Mouse (Mus musculus): ENCODE results near the gene Diaph3.

DNA sequence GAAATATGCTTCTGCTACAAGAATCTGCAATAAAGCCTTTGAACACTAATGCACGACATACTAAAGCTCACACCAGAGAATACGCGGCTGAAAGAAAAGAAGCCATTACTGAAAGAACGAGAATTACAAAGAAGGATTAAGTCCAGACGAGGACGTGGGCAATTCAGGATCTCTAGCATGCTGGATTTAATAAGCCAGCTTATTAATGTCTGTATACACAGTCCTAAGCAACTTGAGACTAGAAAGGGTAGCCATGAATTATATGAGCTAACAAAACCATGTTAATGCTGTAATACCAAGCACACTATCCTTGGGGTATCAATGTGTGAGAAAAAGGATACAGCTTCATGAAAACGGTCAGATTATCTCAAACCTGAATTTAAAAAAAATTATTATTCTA is 214.2 kb downstream of the Diaph3 start:
- TF ChIP-seq POLR2A (IDR thresholded peaks at IDR 0.05; ENCODE audit: borderline replicate concordance, extremely low read depth, low read depth, low read length) (no peak), CTCF (IDR thresholded peaks at IDR 0.05; ENCODE audit: insufficient read depth, low read length) (no peak)

Measured in lung, adult 2 months (tissue).